Mouse (Mus musculus): ENCODE measurements around the gene Olfr911-ps1.

Olfr911-ps1 gene

GRCm38 (mm10) chr9:38521280-38521679 lies at the start of gene Olfr911-ps1:
Gene Olfr911-ps1 (plus strand): TSS chr9:38521580.
- DNase-seq (ENCODE audit: low read depth), result no peak

- DNase-seq (ENCODE audit: low read depth), result no peak
Observed at GRCm38 (mm10) chr9:38486785-38487184, 34.6 kb upstream of the Olfr911-ps1 start, which contains the start of gene Olfr906. Gene Olfr906 (plus strand): TSS chr9:38487085.

GRCm38 (mm10) chr9:38495501-38495900 lies 25.9 kb upstream of the Olfr911-ps1 start, which contains the start of gene Olfr907:
Gene Olfr907 (plus strand): TSS chr9:38495801.
- no peak for DNase-seq (ENCODE audit: low read depth)

GRCm38 (mm10) chr9:38512353-38512752 lies 9.0 kb upstream of the Olfr911-ps1 start:
- DNase-seq (ENCODE audit: low read depth), result no peak

GRCm38 (mm10) chr9:38537549-38537948 lies 16.2 kb downstream of the Olfr911-ps1 start, which contains the start of gene Olfr910:
Gene Olfr910 (plus strand): TSS chr9:38537849.
- no peak for DNase-seq (ENCODE audit: low read depth)

Data from c-Kit-positive CD71-positive TER-119-negative erythroid progenitor cells, embryonic 14.5 days (primary cell).